Mouse (Mus musculus): ENCODE data around the gene Pik3c2g. TPM values are rescaled to one million over a fixed set of nuclear protein-coding genes. Genes with fewer than 3 reads are reported as not detected.

The Pik3c2g gene
- polyA plus RNA-seq, 1 experiment from 2014 or later, result 1.2 TPM

DNA sequence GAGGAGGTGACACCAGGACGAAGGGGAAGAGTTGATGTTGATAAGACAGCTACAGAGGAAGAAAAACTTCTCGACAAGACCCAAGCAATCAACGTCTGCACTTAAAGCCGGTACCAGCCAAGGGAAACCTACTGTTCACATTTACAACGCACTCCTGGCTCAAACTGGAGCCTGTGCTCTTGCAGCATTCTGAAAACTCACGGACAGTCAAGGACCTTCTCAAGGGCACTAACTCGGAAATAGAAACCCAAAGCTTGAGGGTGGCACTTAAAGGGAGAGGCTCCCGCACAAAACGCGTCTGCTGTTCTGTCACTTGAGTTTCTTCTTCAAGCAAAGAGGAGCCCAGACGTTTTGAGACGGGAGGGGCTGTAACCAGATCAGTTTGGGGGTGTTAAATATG lies 366.6 kb downstream of the Pik3c2g start:
- no peaks in the 10 kb centered on the region for H3K36me3 ChIP-seq (ENCODE audit: control insufficient read depth, insufficient read depth, low read length)
- H3K27ac ChIP-seq (ENCODE audit: low read depth, low read length), result peak overlapping the region; percentile 2; the same call in 1 of the 2 replicates
- peak overlapping the region; percentile 29; the same call in 1 of the 2 replicates for H3K9ac ChIP-seq (ENCODE audit: low read depth, low read length)
- no peak overlapping the region for H3K4me3 ChIP-seq (ENCODE audit: low read depth, low read length)
- H3K9me3 ChIP-seq (replicated peaks; ENCODE audit: control insufficient read depth, low read length), result no peaks in the 10 kb centered on the region
- 45% methylated on average over 12 of the region's 12 CpGs for WGBS (ENCODE audit: insufficient replicate concordance)
- H3K4me1 ChIP-seq (ENCODE audit: control insufficient read depth, insufficient read depth, low read length), result no peaks in the 10 kb centered on the region
- no peaks in the 10 kb centered on the region for H3K27me3 ChIP-seq (ENCODE audit: control insufficient read depth, insufficient read depth, low read length)
- no peak for ATAC-seq (replicated peaks; ENCODE audit: insufficient number of reproducible peaks, low FRiP score, low TSS enrichment)
- peak overlapping the region; percentile 29 for H3K4me2 ChIP-seq

- 67% methylated on average over 7 of the region's 7 CpGs for WGBS (ENCODE audit: insufficient replicate concordance)
Measured at GRCm38 (mm10) chr6:139957531-139958241, 370.7 kb downstream of the Pik3c2g start.

GRCm38 (mm10) chr6:139963775-139964174 lies 376.8 kb downstream of the Pik3c2g start:
- H3K27ac ChIP-seq (ENCODE audit: low read depth, low read length), result no peak overlapping the region
- 67% methylated on average over 3 of the region's 3 CpGs for WGBS (ENCODE audit: insufficient replicate concordance)

More at GRCm38 (mm10) chr6:139957531-139958241, 370.7 kb downstream of the Pik3c2g start:
- ATAC-seq (replicated peaks; ENCODE audit: insufficient number of reproducible peaks, low FRiP score, low TSS enrichment), result no peak
- Histone ChIP-seq H3K4me3 (ENCODE audit: low read depth, low read length) (no peak overlapping the region), H3K36me3 (ENCODE audit: control insufficient read depth, insufficient read depth, low read length) (no peaks in the 10 kb centered on the region), H3K27ac (ENCODE audit: low read depth, low read length) (no peak overlapping the region), H3K27me3 (ENCODE audit: control insufficient read depth, insufficient read depth, low read length) (no peaks in the 10 kb centered on the region), H3K4me1 (ENCODE audit: control insufficient read depth, insufficient read depth, low read length) (no peaks in the 10 kb centered on the region), H3K4me2 (no peak overlapping the region), H3K9me3 (replicated peaks; ENCODE audit: control insufficient read depth, low read length) (no peaks in the 10 kb centered on the region), H3K9ac (ENCODE audit: low read depth, low read length) (no peak overlapping the region)

DNA sequence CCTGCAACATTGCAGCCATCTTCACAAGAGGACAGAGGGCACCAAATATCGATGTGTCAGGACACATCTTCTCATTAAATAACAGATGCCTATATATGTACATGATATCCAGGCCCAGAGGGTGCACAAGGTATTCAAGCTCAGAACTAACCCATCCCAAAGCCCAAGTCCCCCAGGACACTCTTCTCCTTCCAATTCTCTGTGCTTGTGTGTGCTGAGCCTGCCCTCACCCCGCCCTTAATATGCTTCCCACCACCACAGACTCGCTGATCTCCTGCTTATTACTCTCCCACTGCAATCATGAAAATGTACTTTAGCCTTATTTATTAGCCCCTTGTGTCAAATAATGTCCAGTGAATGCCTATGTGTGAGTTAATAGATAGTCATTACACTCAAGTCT lies 377.9 kb downstream of the Pik3c2g start:
- no peaks in the 10 kb centered on the region for H3K9me3 ChIP-seq (replicated peaks; ENCODE audit: control insufficient read depth, low read length)
- no peak overlapping the region for H3K4me3 ChIP-seq (ENCODE audit: low read depth, low read length)
- H3K4me1 ChIP-seq (ENCODE audit: control insufficient read depth, insufficient read depth, low read length), result no peaks in the 10 kb centered on the region
- no peak for ATAC-seq (replicated peaks; ENCODE audit: insufficient number of reproducible peaks, low FRiP score, low TSS enrichment)
- 75% methylated on average over 3 of the region's 3 CpGs for WGBS (ENCODE audit: insufficient replicate concordance)
- no peak overlapping the region for H3K27ac ChIP-seq (ENCODE audit: low read depth, low read length)
- no peaks in the 10 kb centered on the region for H3K36me3 ChIP-seq (ENCODE audit: control insufficient read depth, insufficient read depth, low read length)
- no peak overlapping the region for H3K4me2 ChIP-seq
- no peaks in the 10 kb centered on the region for H3K27me3 ChIP-seq (ENCODE audit: control insufficient read depth, insufficient read depth, low read length)
- H3K9ac ChIP-seq (ENCODE audit: low read depth, low read length), result no peak overlapping the region

More at GRCm38 (mm10) chr6:139963775-139964174, 376.8 kb downstream of the Pik3c2g start:
- Histone ChIP-seq H3K9me3 (replicated peaks; ENCODE audit: control insufficient read depth, low read length) (no peaks in the 10 kb centered on the region), H3K4me3 (ENCODE audit: low read depth, low read length) (no peak overlapping the region), H3K36me3 (ENCODE audit: control insufficient read depth, insufficient read depth, low read length) (no peaks in the 10 kb centered on the region), H3K27me3 (ENCODE audit: control insufficient read depth, insufficient read depth, low read length) (no peaks in the 10 kb centered on the region), H3K9ac (ENCODE audit: low read depth, low read length) (no peak overlapping the region), H3K4me1 (ENCODE audit: control insufficient read depth, insufficient read depth, low read length) (no peaks in the 10 kb centered on the region), H3K4me2 (no peak overlapping the region)
- no peak for ATAC-seq (replicated peaks; ENCODE audit: insufficient number of reproducible peaks, low FRiP score, low TSS enrichment)

GRCm38 (mm10) chr6:139966684-139967083 lies 379.7 kb downstream of the Pik3c2g start:
- no peak overlapping the region for H3K4me3 ChIP-seq (ENCODE audit: low read depth, low read length)
- H3K27ac ChIP-seq (ENCODE audit: low read depth, low read length), result no peak overlapping the region
- H3K9me3 ChIP-seq (replicated peaks; ENCODE audit: control insufficient read depth, low read length), result no peaks in the 10 kb centered on the region
- no peak overlapping the region for H3K9ac ChIP-seq (ENCODE audit: low read depth, low read length)
- no peak for ATAC-seq (replicated peaks; ENCODE audit: insufficient number of reproducible peaks, low FRiP score, low TSS enrichment)
- 56% methylated on average over 6 of the region's 6 CpGs for WGBS (ENCODE audit: insufficient replicate concordance)
- no peaks in the 10 kb centered on the region for H3K27me3 ChIP-seq (ENCODE audit: control insufficient read depth, insufficient read depth, low read length)
- no peaks in the 10 kb centered on the region for H3K36me3 ChIP-seq (ENCODE audit: control insufficient read depth, insufficient read depth, low read length)
- H3K4me2 ChIP-seq, result no peak overlapping the region
- H3K4me1 ChIP-seq (ENCODE audit: control insufficient read depth, insufficient read depth, low read length), result no peaks in the 10 kb centered on the region

GRCm38 (mm10) chr6:139971608-139972298 lies 384.7 kb downstream of the Pik3c2g start:
- no peak overlapping the region for H3K9ac ChIP-seq (ENCODE audit: low read depth, low read length)
- H3K27me3 ChIP-seq (ENCODE audit: control insufficient read depth, insufficient read depth, low read length), result no peaks in the 10 kb centered on the region
- WGBS (ENCODE audit: insufficient replicate concordance), result 64% methylated on average over 4 of the region's 4 CpGs
- no peak overlapping the region for H3K4me3 ChIP-seq (ENCODE audit: low read depth, low read length)
- ATAC-seq (replicated peaks; ENCODE audit: insufficient number of reproducible peaks, low FRiP score, low TSS enrichment), result no peak
- no peak overlapping the region for H3K27ac ChIP-seq (ENCODE audit: low read depth, low read length)
- H3K4me2 ChIP-seq, result no peak overlapping the region
- no peaks in the 10 kb centered on the region for H3K36me3 ChIP-seq (ENCODE audit: control insufficient read depth, insufficient read depth, low read length)
- H3K4me1 ChIP-seq (ENCODE audit: control insufficient read depth, insufficient read depth, low read length), result no peaks in the 10 kb centered on the region
- no peaks in the 10 kb centered on the region for H3K9me3 ChIP-seq (replicated peaks; ENCODE audit: control insufficient read depth, low read length)

- no peaks in the 10 kb centered on the region for H3K27me3 ChIP-seq (ENCODE audit: control insufficient read depth, insufficient read depth, low read length)
- no peak overlapping the region for H3K9ac ChIP-seq (ENCODE audit: low read depth, low read length)
- H3K4me2 ChIP-seq, result no peak overlapping the region
- H3K4me3 ChIP-seq (ENCODE audit: low read depth, low read length), result no peak overlapping the region
- no peaks in the 10 kb centered on the region for H3K36me3 ChIP-seq (ENCODE audit: control insufficient read depth, insufficient read depth, low read length)
- H3K4me1 ChIP-seq (ENCODE audit: control insufficient read depth, insufficient read depth, low read length), result no peaks in the 10 kb centered on the region
- no peak for ATAC-seq (replicated peaks; ENCODE audit: insufficient number of reproducible peaks, low FRiP score, low TSS enrichment)
- H3K9me3 ChIP-seq (replicated peaks; ENCODE audit: control insufficient read depth, low read length), result no peaks in the 10 kb centered on the region
- no peak overlapping the region for H3K27ac ChIP-seq (ENCODE audit: low read depth, low read length)
- 80% methylated on average over 5 of the region's 5 CpGs for WGBS (ENCODE audit: insufficient replicate concordance)
Measured at GRCm38 (mm10) chr6:139974668-139975067, 387.6 kb downstream of the Pik3c2g start.

DNA sequence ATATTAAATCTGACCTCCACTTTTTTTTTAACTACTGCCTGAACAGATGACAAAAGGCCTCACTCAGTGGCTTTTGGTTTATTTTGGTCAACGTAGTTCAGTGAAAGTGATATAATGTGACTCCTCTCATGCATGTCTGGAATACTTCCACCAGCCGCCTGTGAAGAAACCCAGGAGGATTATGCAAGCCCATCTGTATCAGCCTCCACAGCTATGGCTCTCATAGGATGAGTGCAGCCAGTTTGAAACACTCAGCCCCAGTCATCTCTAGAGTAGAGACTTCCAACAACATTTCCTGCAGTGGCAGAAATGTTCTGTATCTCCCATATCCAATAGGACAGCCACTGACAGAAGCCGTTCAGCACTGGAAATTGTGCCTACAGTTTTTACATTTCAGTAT lies 391.1 kb downstream of the Pik3c2g start:
- H3K9me3 ChIP-seq (replicated peaks; ENCODE audit: control insufficient read depth, low read length), result no peaks in the 10 kb centered on the region
- no peaks in the 10 kb centered on the region for H3K4me1 ChIP-seq (ENCODE audit: control insufficient read depth, insufficient read depth, low read length)
- WGBS (ENCODE audit: insufficient replicate concordance), result 38% methylated on average over 3 of the region's 3 CpGs
- H3K4me3 ChIP-seq (ENCODE audit: low read depth, low read length), result no peak overlapping the region
- H3K9ac ChIP-seq (ENCODE audit: low read depth, low read length), result no peak overlapping the region
- H3K4me2 ChIP-seq, result no peak overlapping the region
- no peak for ATAC-seq (replicated peaks; ENCODE audit: insufficient number of reproducible peaks, low FRiP score, low TSS enrichment)
- no peaks in the 10 kb centered on the region for H3K36me3 ChIP-seq (ENCODE audit: control insufficient read depth, insufficient read depth, low read length)
- H3K27ac ChIP-seq (ENCODE audit: low read depth, low read length), result no peak overlapping the region
- H3K27me3 ChIP-seq (ENCODE audit: control insufficient read depth, insufficient read depth, low read length), result no peaks in the 10 kb centered on the region

- no peak overlapping the region for H3K27ac ChIP-seq (ENCODE audit: low read depth, low read length)
- ATAC-seq (replicated peaks; ENCODE audit: insufficient number of reproducible peaks, low FRiP score, low TSS enrichment), result no peak
Measured at GRCm38 (mm10) chr6:139981061-139981460, 394.0 kb downstream of the Pik3c2g start.

More at GRCm38 (mm10) chr6:139981061-139981460, 394.0 kb downstream of the Pik3c2g start:
- Histone ChIP-seq H3K9ac (ENCODE audit: low read depth, low read length) (no peak overlapping the region), H3K36me3 (ENCODE audit: control insufficient read depth, insufficient read depth, low read length) (no peaks in the 10 kb centered on the region), H3K4me1 (ENCODE audit: control insufficient read depth, insufficient read depth, low read length) (no peaks in the 10 kb centered on the region), H3K4me3 (ENCODE audit: low read depth, low read length) (no peak overlapping the region), H3K9me3 (replicated peaks; ENCODE audit: control insufficient read depth, low read length) (no peaks in the 10 kb centered on the region), H3K4me2 (no peak overlapping the region), H3K27me3 (ENCODE audit: control insufficient read depth, insufficient read depth, low read length) (no peaks in the 10 kb centered on the region)
